Mouse (Mus musculus) retina, postnatal 7 days (tissue): ENCODE results near the gene Hmgcs1.

Source experiments
- DNase-seq: peaks from one replicate; pipeline ENCODE4 v3.0.0-alpha.2; 2012; ENCODE audit warnings: low read depth, low spot score

Gene Hmgcs1

GRCm38 (mm10) chr13:119753859-119754634, 63.9 kb downstream of the Hmgcs1 start:
- DNase-seq: no peak

GRCm38 (mm10) chr13:119754635-119755020, 64.4 kb downstream of the Hmgcs1 start:
- no peak for DNase-seq

GRCm38 (mm10) chr13:119755141-119755547, 65.0 kb downstream of the Hmgcs1 start:
- no peak for DNase-seq

GRCm38 (mm10) chr13:119755681-119756471, 65.7 kb downstream of the Hmgcs1 start, which contains the start of gene Nim1k:
TSS of gene Nim1k (minus strand) at chr13:119755882.
- DNase-seq: peak; percentile 70

GRCm38 (mm10) chr13:119756831-119757230, 66.7 kb downstream of the Hmgcs1 start:
- no peak for DNase-seq
